7 mouse cellular contexts compared by ENCODE assay signal in the genomic region with DNA sequence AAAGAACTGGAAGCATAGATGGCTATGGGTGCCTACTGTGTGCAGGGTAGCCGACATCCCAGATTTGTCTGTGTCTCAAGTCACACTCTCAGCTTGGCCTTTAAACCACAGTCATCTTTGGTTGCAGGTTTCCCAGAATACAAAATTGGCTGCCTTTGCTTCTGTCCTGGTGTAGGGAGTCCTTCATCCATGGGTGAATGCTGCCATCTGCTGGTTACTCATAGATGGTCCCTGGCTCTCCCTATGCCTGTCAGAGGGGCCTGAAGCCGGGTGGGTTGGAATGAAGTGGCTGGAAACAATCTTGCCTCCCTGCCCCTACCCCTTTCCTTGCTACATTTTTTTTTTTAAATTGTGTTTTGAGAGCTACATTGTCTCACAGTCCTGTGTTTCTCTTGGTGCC. TPM values are rescaled to one million over a fixed set of nuclear protein-coding genes. Genes with fewer than 3 reads are reported as not detected.
DNase-seq lines count a peak whose midpoint lies in the region; ATAC-seq and TF ChIP-seq lines count a peak whose summit lies in the region.

No protein-coding gene starts in this region.

- no peaks in the 10 kb centered on the region for H3K9me3 ChIP-seq in intestine, postnatal 0 days (ENCODE audit: control insufficient read depth)
- H3K9me3 ChIP-seq in midbrain, embryonic 13.5 days: no peaks in the 10 kb centered on the region

- intact Hi-C loops in left cerebral cortex, postnatal 4 days (cut with DNase I): loop anchor here (2.0 to 10.0 kb wide), 2 partner anchors 434 to 626 kb away; partner anchors contain the start of gene Npl

- H3K27me3 ChIP-seq in intestine, postnatal 0 days (replicated peaks; ENCODE audit: control insufficient read depth, insufficient read depth, low read length): no peaks in the 10 kb centered on the region
- H3K27me3 ChIP-seq in midbrain, embryonic 13.5 days: 0 out of 2 replicates have a peak, but pooled peaks cover 4% of the 10 kb centered on the region
- no peaks in the 10 kb centered on the region for H3K27me3 ChIP-seq in spleen, adult 2 months (ENCODE audit: control insufficient read depth, insufficient read depth, low read length)

- no peak overlapping the region for H3K4me2 ChIP-seq in intestine, postnatal 0 days (replicated peaks; ENCODE audit: low read depth)
- no peak overlapping the region for H3K4me2 ChIP-seq in midbrain, embryonic 13.5 days (replicated peaks)

- H3K9ac ChIP-seq in intestine, postnatal 0 days (ENCODE audit: low read depth, low read length): no peak overlapping the region
- no peak overlapping the region for H3K9ac ChIP-seq in midbrain, embryonic 13.5 days (replicated peaks)

- DNase-seq in adrenal gland, adult 8-10 months: peak; percentile 64
- peak; percentile 73 for DNase-seq in gastrocnemius, postnatal 10 days
- peak; percentile 83 for DNase-seq in left cerebral cortex, postnatal 4 days
- DNase-seq in spleen, adult 2 months (ENCODE audit: low read depth in 1 of 2, low spot score in 2 of 2): peak in 1 of 2 experiments; percentile 53

- ATAC-seq in intestine, postnatal 0 days: no peak
- ATAC-seq in midbrain, embryonic 13.5 days: peak; percentile 97

- H3K4me1 ChIP-seq in cortical plate, adult 2 months (ENCODE audit: control insufficient read depth, insufficient read depth, low read length): peaks cover 3% of the 10 kb centered on the region; the same call in 1 of the 2 replicates
- no peaks in the 10 kb centered on the region for H3K4me1 ChIP-seq in intestine, postnatal 0 days (replicated peaks; ENCODE audit: control insufficient read depth, insufficient read depth, low read length)
- no peaks in the 10 kb centered on the region for H3K4me1 ChIP-seq in midbrain, embryonic 13.5 days (replicated peaks)
- no peaks in the 10 kb centered on the region for H3K4me1 ChIP-seq in spleen, adult 2 months (ENCODE audit: control insufficient read depth, insufficient read depth, insufficient read length)

- H3K4me3 ChIP-seq in cortical plate, adult 2 months (ENCODE audit: insufficient read depth, low read length): no peak overlapping the region
- no peak overlapping the region for H3K4me3 ChIP-seq in intestine, postnatal 0 days (ENCODE audit: low read depth, low read length)
- H3K4me3 ChIP-seq in midbrain, embryonic 13.5 days (replicated peaks): no peak overlapping the region
- no peak overlapping the region for H3K4me3 ChIP-seq in spleen, adult 2 months (ENCODE audit: extremely low read depth, insufficient read depth, insufficient read length)

- WGBS in intestine, postnatal 0 days: 29% methylated on average over 2 of the region's 2 CpGs
- WGBS in midbrain, embryonic 13.5 days: 26% methylated on average over 2 of the region's 2 CpGs
- 40% methylated on average over 2 of the region's 2 CpGs for WGBS in spleen, adult 2 months

- peak; percentile 87 for TF ChIP-seq CTCF in cortical plate, adult 2 months (IDR thresholded peaks at IDR 0.05; ENCODE audit: extremely low read depth, insufficient read depth, low read length)
- peak; percentile 91 for TF ChIP-seq CTCF in intestine, postnatal 0 days (IDR thresholded peaks at IDR 0.05; ENCODE audit: low read depth)
- TF ChIP-seq CTCF in spleen, adult 2 months (IDR thresholded peaks at IDR 0.05; ENCODE audit: extremely low read depth, insufficient read depth, insufficient read length, insufficient replicate concordance): peak; percentile 64; the same call in 1 of the 2 replicates

- no peaks in the 10 kb centered on the region for H3K36me3 ChIP-seq in intestine, postnatal 0 days (ENCODE audit: control insufficient read depth, insufficient read depth)
- H3K36me3 ChIP-seq in midbrain, embryonic 13.5 days: no peaks in the 10 kb centered on the region
- H3K36me3 ChIP-seq in spleen, adult 2 months (ENCODE audit: control insufficient read depth, insufficient read depth, low read length): no peaks in the 10 kb centered on the region

- no peak for TF ChIP-seq POLR2A in cortical plate, adult 2 months (IDR thresholded peaks at IDR 0.05; ENCODE audit: extremely low read depth, insufficient read depth, low read length)
- TF ChIP-seq POLR2A in spleen, adult 2 months (IDR thresholded peaks at IDR 0.05; ENCODE audit: low read depth, low read length): no peak

- H3K27ac ChIP-seq in cortical plate, adult 2 months (ENCODE audit: insufficient read depth, low read length): no peak overlapping the region
- no peak overlapping the region for H3K27ac ChIP-seq in intestine, postnatal 0 days (ENCODE audit: low read depth, low read length)
- no peak overlapping the region for H3K27ac ChIP-seq in midbrain, embryonic 13.5 days
- no peak overlapping the region for H3K27ac ChIP-seq in spleen, adult 2 months (ENCODE audit: insufficient read depth, low read length)

RNA-seq across cellular contexts. Expression of gene Zfp648, which starts 20.0 kb away (rescaled TPM):
- total RNA-seq in adrenal gland, adult 8-10 months (2022): under 1 TPM; 0.17 to 0.59 (median 0.36) TPM
- 1.1 and 1.6 TPM in 2 replicates for polyA plus RNA-seq in cortical plate, adult 2 months (2012; rRNA removed)
- total RNA-seq in gastrocnemius, postnatal 10 days (2021): not detected
- polyA plus RNA-seq in intestine, postnatal 0 days (2015; fragmentation: Nextera tagmentation; extraction: Ambion mirVana): not detected in 2 replicates
- under 1 TPM; 0.32 to 0.36 TPM for total RNA-seq in left cerebral cortex, postnatal 4 days (2021)
- polyA plus RNA-seq in midbrain, embryonic 13.5 days (2015; fragmentation: Nextera tagmentation; extraction: Ambion mirVana): 0.14 TPM in 1 of 2 replicates, not detected in the other
- not detected in 2 replicates for polyA plus RNA-seq in spleen, adult 2 months (2012; rRNA removed)
